Mouse (Mus musculus) stomach, embryonic 14.5 days (tissue): ENCODE measurements around the gene Ppp1r12b. TPM values are rescaled to one million over a fixed set of nuclear protein-coding genes. Genes with fewer than 3 reads are reported as not detected.

Source experiments
- ATAC-seq: fragments of 200-750 bp; cut with Nextera tagmentation; 2 replicates; pipeline ENCODE4 v1.8.0; 2017; ENCODE audit warnings: low read depth, moderate TSS enrichment; ENCODE audit not compliant: insufficient number of reproducible peaks, insufficient read depth, low FRiP score
- H3K27ac ChIP-seq: fragments of 300-500 bp; sonication (generic); 2 replicates; pipeline ENCODE4 v1.5.1; 2014; ENCODE audit warnings: mild to moderate bottlenecking, low read length, moderate library complexity, mixed read lengths
- H3K27me3 ChIP-seq: fragments of 300-500 bp; sonication (generic); 2 replicates; pipeline ENCODE4 v1.6.1; 2014; ENCODE audit warnings: low read length, control low read depth, mixed read lengths; ENCODE audit not compliant: control insufficient read depth, insufficient read depth
- H3K36me3 ChIP-seq: fragments of 300-500 bp; sonication (generic); 2 replicates; pipeline ENCODE4 v1.6.1; 2014; ENCODE audit warnings: mild to moderate bottlenecking, control low read depth, low read length, moderate library complexity, mixed read lengths; ENCODE audit not compliant: control insufficient read depth, insufficient read depth
- H3K4me1 ChIP-seq: fragments of 300-500 bp; sonication (generic); 2 replicates; pipeline ENCODE4 v1.6.1; 2014; ENCODE audit warnings: low read length, control low read depth, mixed read lengths; ENCODE audit not compliant: control insufficient read depth, insufficient read depth
- H3K4me2 ChIP-seq: fragments of 300-500 bp; sonication (generic); replicated peaks from 2 replicates; pipeline ENCODE4 v1.6.1; 2014; ENCODE audit warnings: low read depth, low read length, control low read depth
- H3K4me3 ChIP-seq: fragments of 300-500 bp; sonication (generic); 2 replicates; pipeline ENCODE4 v1.5.1; 2014; ENCODE audit warnings: low read depth, low read length, control low read depth
- H3K9ac ChIP-seq: fragments of 300-500 bp; sonication (generic); replicated peaks from 2 replicates; pipeline ENCODE4 v1.6.1; 2014; ENCODE audit warnings: low read depth, mild to moderate bottlenecking, control low read depth, low read length, moderate library complexity, mixed read lengths
- H3K9me3 ChIP-seq: fragments of 300-500 bp; sonication (generic); 2 replicates; pipeline ENCODE4 v1.6.1; 2016; ENCODE audit warnings: low read depth, low read length, control low read depth; ENCODE audit not compliant: control insufficient read depth
- WGBS: fragments of 180-500 bp; shearing (Covaris S2); extraction: QIAGEN DNeasy Blood & Tissue Kit; methylation state at CpG from one replicate; pipeline ENCODE4 v1.1.7; 2014; 5-methylcytosine and 5-hydroxymethylcytosine counted together
- polyA plus RNA-seq: library from polyadenylated mRNA; unstranded; fragments of >200 nt; fragmentation: Nextera tagmentation; extraction: Ambion mirVana; gene quantifications from 2 replicates; pipeline ENCODE4 v1.2.1, GENCODE M21; 2014

Ppp1r12b gene
- polyA plus RNA-seq, 1 experiment from 2014 or later, result 28.9 TPM

GRCm38 (mm10) chr1:134796536-134796935, 159.2 kb downstream of the Ppp1r12b start:
- no peaks in the 10 kb centered on the region for H3K27me3 ChIP-seq
- H3K4me2 ChIP-seq, result no peak overlapping the region
- H3K36me3 ChIP-seq, result no peaks in the 10 kb centered on the region
- H3K9ac ChIP-seq, result no peak overlapping the region
- no peaks in the 10 kb centered on the region for H3K9me3 ChIP-seq
- H3K27ac ChIP-seq, result no peak overlapping the region
- ATAC-seq, result no peak
- H3K4me3 ChIP-seq, result no peak overlapping the region
- WGBS, result 70% methylated on average over 3 of the region's 3 CpGs
- H3K4me1 ChIP-seq, result peaks cover 8% of the 10 kb centered on the region; the same call in 1 of the 2 replicates

- no peaks in the 10 kb centered on the region for H3K9me3 ChIP-seq
- H3K9ac ChIP-seq, result no peak overlapping the region
- H3K4me1 ChIP-seq, result peaks cover 8% of the 10 kb centered on the region; the same call in 1 of the 2 replicates
- no peak for ATAC-seq
- WGBS, result 80% methylated on average over 1 of the region's 1 CpGs
- H3K4me3 ChIP-seq, result no peak overlapping the region
- H3K27me3 ChIP-seq, result no peaks in the 10 kb centered on the region
- no peak overlapping the region for H3K27ac ChIP-seq
- no peaks in the 10 kb centered on the region for H3K36me3 ChIP-seq
- H3K4me2 ChIP-seq, result no peak overlapping the region
Observed at GRCm38 (mm10) chr1:134796076-134796475, 159.7 kb downstream of the Ppp1r12b start.

GRCm38 (mm10) chr1:134791456-134791855, 164.3 kb downstream of the Ppp1r12b start:
- Histone ChIP-seq H3K27me3 (no peaks in the 10 kb centered on the region), H3K4me2 (no peak overlapping the region), H3K9ac (no peak overlapping the region), H3K9me3 (no peaks in the 10 kb centered on the region), H3K27ac (no peak overlapping the region), H3K36me3 (no peaks in the 10 kb centered on the region), H3K4me3 (no peak overlapping the region), H3K4me1 (0 out of 2 replicates have a peak, but pooled peaks cover under 1% of the 10 kb centered on the region)
- ATAC-seq, result no peak

- 0 out of 2 replicates have a peak, but pooled peaks cover 4% of the 10 kb centered on the region for H3K4me1 ChIP-seq
Observed at GRCm38 (mm10) chr1:134790716-134791439, 164.9 kb downstream of the Ppp1r12b start.

GRCm38 (mm10) chr1:134788096-134788495, 167.6 kb downstream of the Ppp1r12b start:
- no peaks in the 10 kb centered on the region for H3K27me3 ChIP-seq
- no peaks in the 10 kb centered on the region for H3K36me3 ChIP-seq
- no peak overlapping the region for H3K4me2 ChIP-seq
- no peak for ATAC-seq
- H3K9ac ChIP-seq, result no peak overlapping the region
- 50% methylated on average over 7 of the region's 7 CpGs for WGBS
- no peak overlapping the region for H3K4me3 ChIP-seq
- 0 out of 2 replicates have a peak, but pooled peaks cover 4% of the 10 kb centered on the region for H3K4me1 ChIP-seq
- no peak overlapping the region for H3K27ac ChIP-seq
- H3K9me3 ChIP-seq, result no peaks in the 10 kb centered on the region

More at GRCm38 (mm10) chr1:134790716-134791439, 164.9 kb downstream of the Ppp1r12b start:
- Histone ChIP-seq H3K27ac (no peak overlapping the region), H3K27me3 (no peaks in the 10 kb centered on the region), H3K9me3 (no peaks in the 10 kb centered on the region), H3K4me3 (no peak overlapping the region), H3K9ac (no peak overlapping the region), H3K36me3 (no peaks in the 10 kb centered on the region), H3K4me2 (no peak overlapping the region)
- 89% methylated on average over 2 of the region's 2 CpGs for WGBS
- no peak for ATAC-seq

- Histone ChIP-seq H3K27ac (peak overlapping the region; percentile 61; the same call in 1 of the 2 replicates), H3K4me2 (no peak overlapping the region), H3K4me1 (0 out of 2 replicates have a peak, but pooled peaks cover 4% of the 10 kb centered on the region), H3K4me3 (no peak overlapping the region), H3K9me3 (no peaks in the 10 kb centered on the region), H3K36me3 (no peaks in the 10 kb centered on the region; the same call in 1 of the 2 replicates), H3K27me3 (no peaks in the 10 kb centered on the region), H3K9ac (no peak overlapping the region)
- WGBS, result 82% methylated on average over 1 of the region's 1 CpGs
- no peak for ATAC-seq
Observed at GRCm38 (mm10) chr1:134784911-134785310, 170.8 kb downstream of the Ppp1r12b start.

- Histone ChIP-seq H3K4me1 (0 out of 2 replicates have a peak, but pooled peaks cover 4% of the 10 kb centered on the region), H3K27ac (peak overlapping the region; percentile 61; the same call in 1 of the 2 replicates), H3K9me3 (no peaks in the 10 kb centered on the region), H3K36me3 (no peaks in the 10 kb centered on the region; the same call in 1 of the 2 replicates), H3K4me3 (no peak overlapping the region), H3K4me2 (no peak overlapping the region), H3K27me3 (no peaks in the 10 kb centered on the region), H3K9ac (no peak overlapping the region)
- WGBS, result 64% methylated on average over 6 of the region's 6 CpGs
- no peak for ATAC-seq
Observed at GRCm38 (mm10) chr1:134784481-134784880, 171.3 kb downstream of the Ppp1r12b start.

GRCm38 (mm10) chr1:134783958-134784357, 171.8 kb downstream of the Ppp1r12b start:
- no peaks in the 10 kb centered on the region; the same call in 1 of the 2 replicates for H3K36me3 ChIP-seq
- H3K27me3 ChIP-seq, result no peaks in the 10 kb centered on the region
- H3K4me2 ChIP-seq, result no peak overlapping the region
- no peak for ATAC-seq
- no peak overlapping the region for H3K4me3 ChIP-seq
- 55% methylated on average over 4 of the region's 4 CpGs for WGBS
- no peaks in the 10 kb centered on the region for H3K9me3 ChIP-seq
- 0 out of 2 replicates have a peak, but pooled peaks cover 4% of the 10 kb centered on the region for H3K4me1 ChIP-seq
- H3K9ac ChIP-seq, result no peak overlapping the region
- peak overlapping the region; percentile 61; the same call in 1 of the 2 replicates for H3K27ac ChIP-seq
